Comparison of ENCODE assay signal across 23 mouse cellular contexts in genomic region chr10:60644079-60644641, GRCm38 (mm10). TPM values are rescaled to one million over a fixed set of nuclear protein-coding genes. Genes with fewer than 3 reads are reported as not detected.
A peak's percentile ranks its signal among the peaks of the same experiment; 100 is the strongest.
DNase-seq lines count a peak whose midpoint lies in the region; ATAC-seq and TF ChIP-seq lines count a peak whose summit lies in the region.
"Had no signal": no experiment of that assay in that cellular context is flagged by ENCODE, and none has a peak within 500 bp of the region (broad histone marks: within the 10 kb centered on the region; RNA-seq: fewer than 3 reads in every experiment).

No protein-coding gene starts in this region.

- POLR2A ChIA-PET in Patski (lab: Charles Lee), result no interaction called here

- TF ChIP-seq CTCF in Patski (IDR thresholded peaks at IDR 0.05), result no peak

- ATAC-seq in embryonic facial prominence, embryonic 13.5 days (ENCODE audit: insufficient number of reproducible peaks, insufficient read depth, low FRiP score, low TSS enrichment, low read depth), result no peak
- peak; percentile 26 for ATAC-seq in Patski
- ATAC-seq in neural tube, embryonic 14.5 days (ENCODE audit: low read depth), result peak; percentile 38; the same call in 1 of the 2 replicates
- ATAC-seq: activated CD4-positive, CD25-positive, alpha-beta regulatory T cell, adult 4 months; CD4-positive, CD25-positive, alpha-beta regulatory T cell, adult 4 months; forebrain, embryonic 16.5 days; intestine, embryonic 15.5 days had no signal

- H3K27me3 ChIP-seq in embryonic facial prominence, embryonic 13.5 days, result no peaks in the 10 kb centered on the region; the same call in 1 of the 2 replicates
- no peaks in the 10 kb centered on the region for H3K27me3 ChIP-seq in embryonic facial prominence, embryonic 10.5 days (replicated peaks; ENCODE audit: low read depth, poor library complexity, severe bottlenecking)
- peaks cover 24% of the 10 kb centered on the region for H3K27me3 ChIP-seq in Patski
- H3K27me3 ChIP-seq in neural tube, embryonic 14.5 days (ENCODE audit: control insufficient read depth, insufficient read depth, low read length), result no peaks in the 10 kb centered on the region
- H3K27me3 ChIP-seq: embryonic facial prominence, embryonic 12.5 days; forebrain, embryonic 12.5 days; intestine, embryonic 15.5 days had no signal

- H3K27ac ChIP-seq in embryonic facial prominence, embryonic 13.5 days, result no peak overlapping the region
- H3K27ac ChIP-seq in embryonic facial prominence, embryonic 10.5 days (replicated peaks), result no peak overlapping the region
- H3K27ac ChIP-seq in neural tube, embryonic 14.5 days (ENCODE audit: low read depth, low read length), result no peak overlapping the region
- H3K27ac ChIP-seq: embryonic facial prominence, embryonic 12.5 days; forebrain, embryonic 12.5 days; heart, adult 2 months; heart, embryonic 15.5 days; intestine, embryonic 15.5 days had no signal

- CTCF ChIA-PET in Patski (lab: Charles Lee), result no interaction called here

- DNase-seq in embryonic facial prominence, embryonic 10.5 days (ENCODE audit: low spot score), result no peak
- DNase-seq in left cerebral cortex, postnatal 4 days, result peak; percentile 13
- no peak for DNase-seq in left cerebral cortex, adult 18-20 months (ENCODE audit: low spot score in 2 of 2)
- no peak for DNase-seq in Patski (ENCODE audit: low read depth, low spot score)
- no peak for DNase-seq in MN1 (ENCODE audit: low spot score)
- DNase-seq: adrenal gland, postnatal 25 days; B cell, adult 2 months; cerebellum, adult 2 months; embryo, embryonic 11 days; gastrocnemius, postnatal 14 days; heart, adult 2 months; heart, postnatal 14 days had no signal

- H3K4me3 ChIP-seq in embryonic facial prominence, embryonic 13.5 days, result no peak overlapping the region
- no peak overlapping the region for H3K4me3 ChIP-seq in embryonic facial prominence, embryonic 10.5 days
- no peak overlapping the region for H3K4me3 ChIP-seq in neural tube, embryonic 14.5 days (ENCODE audit: low read depth, low read length)
- H3K4me3 ChIP-seq: embryonic facial prominence, embryonic 12.5 days; forebrain, embryonic 12.5 days; heart, adult 2 months; heart, embryonic 15.5 days; intestine, embryonic 15.5 days had no signal

- WGBS in embryonic facial prominence, embryonic 13.5 days, result 72% methylated on average over 14 of the region's 14 CpGs
- WGBS in embryonic facial prominence, embryonic 10.5 days, result 76% methylated on average over 14 of the region's 14 CpGs
- 58% methylated on average over 14 of the region's 14 CpGs for WGBS in neural tube, embryonic 14.5 days

- intact Hi-C loops in left cerebral cortex, postnatal 4 days (cut with DNase I), result no loop called here

- H3K9me3 ChIP-seq in embryonic facial prominence, embryonic 13.5 days, result no peaks in the 10 kb centered on the region
- no peaks in the 10 kb centered on the region for H3K9me3 ChIP-seq in embryonic facial prominence, embryonic 10.5 days
- no peaks in the 10 kb centered on the region for H3K9me3 ChIP-seq in neural tube, embryonic 14.5 days (ENCODE audit: control insufficient read depth, low read length)
- H3K9me3 ChIP-seq: embryonic facial prominence, embryonic 12.5 days; forebrain, embryonic 12.5 days; heart, embryonic 15.5 days; intestine, embryonic 15.5 days had no signal

- in situ Hi-C loops in Patski (cut with MboI; ENCODE audit: low pct_unique_long_range_greater_than_20kb), result no loop called here

- 0 out of 2 replicates have a peak overlapping the region, but pooled peaks have one; percentile 21 for H3K9ac ChIP-seq in embryonic facial prominence, embryonic 13.5 days
- H3K9ac ChIP-seq in neural tube, embryonic 14.5 days (replicated peaks; ENCODE audit: low read depth, low read length), result no peak overlapping the region
- H3K9ac ChIP-seq: embryonic facial prominence, embryonic 12.5 days; forebrain, embryonic 12.5 days; heart, embryonic 15.5 days; intestine, embryonic 15.5 days had no signal

- no peaks in the 10 kb centered on the region for H3K36me3 ChIP-seq in embryonic facial prominence, embryonic 13.5 days
- H3K36me3 ChIP-seq in embryonic facial prominence, embryonic 10.5 days (replicated peaks), result no peaks in the 10 kb centered on the region
- no peaks in the 10 kb centered on the region for H3K36me3 ChIP-seq in neural tube, embryonic 14.5 days (ENCODE audit: control insufficient read depth, insufficient read depth, low read length)
- H3K36me3 ChIP-seq: embryonic facial prominence, embryonic 12.5 days; forebrain, embryonic 12.5 days; G1E; heart, embryonic 15.5 days; intestine, embryonic 15.5 days had no signal

- H3K4me1 ChIP-seq in embryonic facial prominence, embryonic 13.5 days, result no peaks in the 10 kb centered on the region
- peaks cover 6% of the 10 kb centered on the region; the same call in 1 of the 2 replicates for H3K4me1 ChIP-seq in embryonic facial prominence, embryonic 10.5 days
- H3K4me1 ChIP-seq in neural tube, embryonic 14.5 days (ENCODE audit: control insufficient read depth, insufficient read depth, low read length), result no peaks in the 10 kb centered on the region
- H3K4me1 ChIP-seq: embryonic facial prominence, embryonic 12.5 days; forebrain, embryonic 12.5 days; heart, embryonic 15.5 days had no signal

- H3K4me2 ChIP-seq in embryonic facial prominence, embryonic 13.5 days, result no peak overlapping the region
- no peak overlapping the region for H3K4me2 ChIP-seq in neural tube, embryonic 14.5 days (ENCODE audit: low read depth, low read length)
- H3K4me2 ChIP-seq: embryonic facial prominence, embryonic 12.5 days; forebrain, embryonic 12.5 days; heart, embryonic 11.5 days; heart, embryonic 15.5 days; intestine, embryonic 15.5 days had no signal

RNA-seq across cellular contexts. Expression of gene Cdh23, which starts 52.1 kb away (rescaled TPM):
- polyA plus RNA-seq in embryonic facial prominence, embryonic 13.5 days (2015; fragmentation: Nextera tagmentation; extraction: Ambion mirVana), result 0.72 and 0.84 TPM in 2 replicates
- polyA plus RNA-seq in embryonic facial prominence, embryonic 10.5 days (2016; fragmentation: Nextera tagmentation; extraction: Ambion mirVana), result 0.29 and 0.35 TPM in 2 replicates
- 1 to 10 TPM; 1.3 to 1.8 TPM for total RNA-seq in left cerebral cortex, postnatal 4 days (2021)
- total RNA-seq in left cerebral cortex, adult 18-20 months (2021), result 1 to 10 TPM; 2.1 to 2.2 TPM
- 0.19 TPM for polyA plus RNA-seq in Patski (2021)
- 6.0 and 15.4 TPM in 2 replicates for polyA plus RNA-seq in neural tube, embryonic 14.5 days (2014; fragmentation: Nextera tagmentation; extraction: Ambion mirVana)
- polyA plus RNA-seq: G1E had no signal
